Mouse (Mus musculus): ENCODE results near the gene Stx19.

DNA sequence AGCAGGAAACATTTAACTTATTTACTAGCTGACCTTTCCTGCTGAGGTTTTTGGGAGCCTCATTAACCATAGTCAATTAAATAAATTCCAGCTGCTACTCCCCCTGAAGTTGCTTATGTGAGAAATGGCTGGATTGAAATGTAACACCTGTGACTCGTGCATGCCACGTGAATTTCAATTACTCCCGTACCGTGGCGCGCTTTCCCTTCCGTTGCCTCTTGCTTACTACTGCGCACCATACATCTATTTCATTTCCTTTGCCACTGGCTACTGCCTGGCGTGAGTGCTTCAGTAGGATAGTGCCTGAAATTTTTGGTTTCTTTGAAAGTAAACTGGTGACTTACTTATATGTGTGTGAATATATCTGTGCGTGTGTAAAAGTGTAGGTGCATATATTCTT, 36.2 kb upstream of the Stx19 start:
- TF ChIP-seq CTCF (IDR thresholded peaks at IDR 0.05; ENCODE audit: extremely low read depth, insufficient read depth, low read length), result no peak
- no peak for TF ChIP-seq POLR2A (IDR thresholded peaks at IDR 0.05; ENCODE audit: extremely low read depth, insufficient read depth, low read length)
